Mouse (Mus musculus) E14TG2a.4 (cell line): Measurements from ENCODE around the gene Ppm1d.
A peak's percentile ranks its signal among the peaks of the same experiment; 100 is the strongest.

Source experiments
- CTCF ChIP-seq: conservative IDR thresholded peaks from 2 replicates; pipeline ENCODE4 v1.5.1; 2014; ENCODE audit warnings: low read length
- NANOG ChIP-seq: IDR thresholded peaks from 2 replicates; pipeline ENCODE4 v1.6.1; 2014; ENCODE audit warnings: borderline replicate concordance, low read length, mixed read lengths
- POU5F1 ChIP-seq: IDR thresholded peaks from 2 replicates; pipeline ENCODE4 v1.6.1; 2014; ENCODE audit warnings: low read length, borderline replicate concordance

DNA sequence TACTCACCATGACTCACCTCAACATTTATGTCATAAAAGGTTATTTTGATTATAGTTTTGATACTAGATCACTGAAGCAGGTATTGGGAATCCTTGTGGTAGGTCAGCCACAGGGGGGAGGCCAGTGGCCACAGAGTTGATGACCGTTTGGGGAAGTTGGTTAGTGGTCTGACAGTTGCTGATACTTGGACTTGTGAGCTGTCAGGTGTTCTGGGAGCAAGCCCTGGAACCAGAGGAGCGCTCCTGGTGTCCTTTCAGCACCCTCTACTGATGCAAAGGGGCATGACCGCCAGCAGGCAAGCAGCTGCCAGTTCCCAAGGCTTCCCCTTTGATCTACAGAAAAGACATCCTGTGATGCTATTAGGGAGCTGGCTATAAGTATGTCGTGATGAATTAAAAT is 23.7 kb downstream of the Ppm1d start:
- TF ChIP-seq CTCF, result peak; percentile 68
- no peak for TF ChIP-seq POU5F1
- no peak for TF ChIP-seq NANOG
